Mouse (Mus musculus) kidney, postnatal 0 days (tissue): ENCODE measurements around the gene Nemp1. TPM values are rescaled to one million over a fixed set of nuclear protein-coding genes. Genes with fewer than 3 reads are reported as not detected.

ENCODE experiments used
- ATAC-seq: fragments of 200-750 bp; cut with Nextera tagmentation; replicated peaks from 2 replicates; pipeline ENCODE4 v1.8.0; 2017; ENCODE audit warnings: low read depth, moderate number of reproducible peaks, moderate TSS enrichment, moderate library complexity; ENCODE audit not compliant: low FRiP score
- DNase-seq: peaks from one replicate; pipeline ENCODE4 v3.0.0-alpha.2; 2016; ENCODE audit warnings: low spot score
- H3K27ac ChIP-seq: fragments of 300-500 bp; sonication (generic); 2 replicates; pipeline ENCODE4 v1.5.1; 2014; ENCODE audit warnings: mild to moderate bottlenecking
- H3K27me3 ChIP-seq: fragments of 300-500 bp; sonication (generic); 2 replicates; pipeline ENCODE4 v1.6.1; 2014; ENCODE audit warnings: low read length, mixed read lengths; ENCODE audit not compliant: insufficient read depth
- H3K36me3 ChIP-seq: fragments of 300-500 bp; sonication (generic); 2 replicates; pipeline ENCODE4 v1.6.1; 2014; ENCODE audit warnings: low read length, mixed read lengths; ENCODE audit not compliant: insufficient read depth
- H3K4me1 ChIP-seq: fragments of 300-500 bp; sonication (generic); replicated peaks from 2 replicates; pipeline ENCODE4 v1.6.1; 2014; ENCODE audit warnings: antibody characterized with exemption, low read length, mixed read lengths; ENCODE audit not compliant: insufficient read depth
- H3K4me2 ChIP-seq: fragments of 300-500 bp; sonication (generic); 2 replicates; pipeline ENCODE4 v1.6.1; 2014; ENCODE audit warnings: mild to moderate bottlenecking, low read length, moderate library complexity, mixed read lengths
- H3K4me3 ChIP-seq: fragments of 300-500 bp; sonication (generic); replicated peaks from 2 replicates; pipeline ENCODE4 v1.5.1; 2014; ENCODE audit warnings: low read depth, low read length
- H3K9ac ChIP-seq: fragments of 300-500 bp; sonication (generic); 2 replicates; pipeline ENCODE4 v1.6.1; 2014; ENCODE audit warnings: low read depth, low read length
- H3K9me3 ChIP-seq: fragments of 300-500 bp; sonication (generic); replicated peaks from 2 replicates; pipeline ENCODE4 v1.6.1; 2016; ENCODE audit warnings: low read length, inconsistent platforms, mixed read lengths
- CTCF ChIP-seq: IDR thresholded peaks from 2 replicates; pipeline ENCODE4 v1.5.1; 2016; ENCODE audit warnings: antibody characterized with exemption, low read depth, mild to moderate bottlenecking, moderate library complexity
- WGBS: fragments of 180-500 bp; shearing (Covaris S2); extraction: QIAGEN DNeasy Blood & Tissue Kit; methylation state at CpG from one replicate; pipeline ENCODE4 v1.1.7; 2014; 5-methylcytosine and 5-hydroxymethylcytosine counted together
- polyA plus RNA-seq: library from polyadenylated mRNA; unstranded; fragments of >200 nt; fragmentation: Nextera tagmentation; extraction: Ambion mirVana; gene quantifications from 2 replicates; pipeline ENCODE4 v1.2.1, GENCODE M21; 2015

Gene Nemp1
- polyA plus RNA-seq, 1 experiment from 2014 or later = 6.6 TPM

- TF ChIP-seq CTCF = no peak
- Histone ChIP-seq H3K4me1 (peaks cover 12% of the 10 kb centered on the region), H3K36me3 (no peaks in the 10 kb centered on the region), H3K27me3 (no peaks in the 10 kb centered on the region), H3K4me2 (no peak overlapping the region), H3K27ac (no peak overlapping the region), H3K4me3 (no peak overlapping the region), H3K9ac (no peak overlapping the region), H3K9me3 (no peaks in the 10 kb centered on the region)
- DNase-seq = no peak
- no peak for ATAC-seq
- 92% methylated on average over 2 of the region's 2 CpGs for WGBS
These were observed 3.5 kb downstream of the Nemp1 start for GRCm38 (mm10) chr10:127670185-127670584.

GRCm38 (mm10) chr10:127671276-127671675, 4.6 kb downstream of the Nemp1 start:
- no peaks in the 10 kb centered on the region for H3K36me3 ChIP-seq
- no peaks in the 10 kb centered on the region for H3K27me3 ChIP-seq
- H3K4me1 ChIP-seq = peaks cover 12% of the 10 kb centered on the region
- H3K9me3 ChIP-seq = no peaks in the 10 kb centered on the region
- DNase-seq (peak; percentile 19), ATAC-seq (no peak)
- TF ChIP-seq CTCF = peak; percentile 70
- WGBS = 48% methylated on average over 2 of the region's 2 CpGs
- H3K27ac ChIP-seq = no peak overlapping the region
- no peak overlapping the region for H3K9ac ChIP-seq
- H3K4me3 ChIP-seq = no peak overlapping the region
- no peak overlapping the region for H3K4me2 ChIP-seq

GRCm38 (mm10) chr10:127674046-127674655, 7.5 kb downstream of the Nemp1 start:
- H3K4me3 ChIP-seq = no peak overlapping the region
- no peaks in the 10 kb centered on the region for H3K9me3 ChIP-seq
- no peak for DNase-seq
- no peak overlapping the region for H3K4me2 ChIP-seq
- peaks cover 7% of the 10 kb centered on the region for H3K4me1 ChIP-seq
- WGBS = 92% methylated on average over 6 of the region's 6 CpGs
- no peaks in the 10 kb centered on the region for H3K36me3 ChIP-seq
- H3K27ac ChIP-seq = no peak overlapping the region
- TF ChIP-seq CTCF = no peak
- no peaks in the 10 kb centered on the region for H3K27me3 ChIP-seq
- ATAC-seq = no peak
- no peak overlapping the region for H3K9ac ChIP-seq

GRCm38 (mm10) chr10:127674794-127675522, 8.3 kb downstream of the Nemp1 start:
- peak; percentile 100 for TF ChIP-seq CTCF
- DNase-seq (peak; percentile 98), ATAC-seq (peak; percentile 9; the same call in 1 of the 2 replicates)
- WGBS = 76% methylated on average over 8 of the region's 8 CpGs
- H3K27me3 ChIP-seq = no peaks in the 10 kb centered on the region
- no peaks in the 10 kb centered on the region for H3K9me3 ChIP-seq
- no peak overlapping the region for H3K9ac ChIP-seq
- H3K36me3 ChIP-seq = no peaks in the 10 kb centered on the region
- no peak overlapping the region for H3K4me3 ChIP-seq
- no peaks in the 10 kb centered on the region for H3K4me1 ChIP-seq
- H3K27ac ChIP-seq = peak overlapping the region; percentile 20; the same call in 1 of the 2 replicates
- H3K4me2 ChIP-seq = no peak overlapping the region

GRCm38 (mm10) chr10:127675859-127676398, 9.2 kb downstream of the Nemp1 start:
- WGBS = 44% methylated on average over 5 of the region's 5 CpGs
- no peak for TF ChIP-seq CTCF
- Histone ChIP-seq H3K36me3 (no peaks in the 10 kb centered on the region), H3K9me3 (no peaks in the 10 kb centered on the region), H3K4me1 (no peaks in the 10 kb centered on the region), H3K27ac (peak overlapping the region; percentile 69), H3K4me3 (peak overlapping the region; percentile 76), H3K9ac (peak overlapping the region; percentile 38; the same call in 1 of the 2 replicates), H3K4me2 (peak overlapping the region; percentile 69), H3K27me3 (no peaks in the 10 kb centered on the region)
- ATAC-seq (no peak), DNase-seq (no peak)

- peak; percentile 100 for DNase-seq
- no peaks in the 10 kb centered on the region for H3K36me3 ChIP-seq
- H3K9me3 ChIP-seq = no peaks in the 10 kb centered on the region
- peak overlapping the region; percentile 76 for H3K4me3 ChIP-seq
- ATAC-seq = peak; percentile 94
- peak overlapping the region; percentile 69 for H3K27ac ChIP-seq
- no peaks in the 10 kb centered on the region for H3K27me3 ChIP-seq
- H3K9ac ChIP-seq = peak overlapping the region; percentile 69
- H3K4me2 ChIP-seq = peak overlapping the region; percentile 97
- H3K4me1 ChIP-seq = no peaks in the 10 kb centered on the region
- under 1% methylated on average over 71 of the region's 71 CpGs for WGBS
- TF ChIP-seq CTCF = 0 out of 2 replicates have a peak, but pooled peaks have one; percentile 1
These were observed 10.2 kb downstream of the Nemp1 start for GRCm38 (mm10) chr10:127676691-127677548.
